13 mouse cellular contexts compared by ENCODE assay signal in the genomic region with DNA sequence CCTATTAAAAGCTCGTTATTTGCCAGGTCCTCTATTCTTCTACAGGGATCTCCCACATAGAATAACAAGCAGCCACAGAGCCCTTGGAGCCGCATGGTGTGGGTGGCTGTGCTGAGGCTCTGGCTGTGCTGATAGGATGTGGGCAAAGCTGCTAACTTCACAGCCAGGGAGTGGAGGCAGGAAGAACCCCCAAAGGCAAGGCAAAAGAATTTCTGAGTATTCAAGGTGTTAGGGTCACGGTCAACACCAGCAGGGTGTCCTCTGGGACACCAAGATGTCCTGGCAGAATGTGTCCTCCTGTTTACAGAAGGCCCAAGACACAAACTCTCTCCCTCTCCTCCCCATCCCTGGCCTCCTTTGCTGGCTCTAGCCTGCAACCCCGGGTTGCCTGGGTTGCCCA. TPM values are rescaled to one million over a fixed set of nuclear protein-coding genes. Genes with fewer than 3 reads are reported as not detected.
DNase-seq lines count a peak whose midpoint lies in the region; ATAC-seq and TF ChIP-seq lines count a peak whose summit lies in the region.
"Had no signal": no experiment of that assay in that cellular context is flagged by ENCODE, and none has a peak within 500 bp of the region (broad histone marks: within the 10 kb centered on the region; RNA-seq: fewer than 3 reads in every experiment).

No protein-coding gene starts in this region.

- no peak overlapping the region for H3K4me3 ChIP-seq in heart, embryonic 12.5 days
- H3K4me3 ChIP-seq in heart, adult 2 months: no peak overlapping the region
- peak overlapping the region; percentile 54 for H3K4me3 ChIP-seq in erythroblast, embryonic 14.5 days (replicated peaks)
- H3K4me3 ChIP-seq: hindbrain, embryonic 15.5 days had no signal

- TF ChIP-seq CTCF in heart, adult 2 months (IDR thresholded peaks at IDR 0.05): no peak

- H3K9me3 ChIP-seq in heart, embryonic 12.5 days (replicated peaks): no peaks in the 10 kb centered on the region
- H3K9me3 ChIP-seq in erythroblast, embryonic 14.5 days (ENCODE audit: control insufficient read depth, low read length): peaks cover 8% of the 10 kb centered on the region
- H3K9me3 ChIP-seq: hindbrain, embryonic 15.5 days had no signal

- intact Hi-C loops in heart, adult 2 months (cut with DNase I): loop anchor here (10.0 kb wide), 1 partner anchor 368 kb away; no protein-coding TSS in a partner anchor

- peak; percentile 56; the same call in 1 of the 2 replicates for ATAC-seq in heart, embryonic 12.5 days (ENCODE audit: insufficient number of reproducible peaks, low FRiP score)
- peak; percentile 38 for ATAC-seq in megakaryocyte progenitor cell, adult 5-6 weeks (replicated peaks; ENCODE audit: poor library complexity)

- DNase-seq in heart, adult 2 months: no peak
- DNase-seq in CD4-positive helper T cell, adult 2 months (ENCODE audit: low read depth, low spot score): peak; percentile 68
- DNase-seq in adrenal gland, postnatal 36 days: no peak
- no peak for DNase-seq in frontal cortex, postnatal 14 days (ENCODE audit: low spot score in 2 of 2)
- DNase-seq in gastrocnemius, postnatal 25 days: no peak
- DNase-seq: B cell, adult 2 months; cerebellum, postnatal 25 days had no signal

- no peaks in the 10 kb centered on the region for H3K27me3 ChIP-seq in heart, embryonic 12.5 days (replicated peaks)
- no peaks in the 10 kb centered on the region for H3K27me3 ChIP-seq in heart, adult 2 months (ENCODE audit: control insufficient read depth, insufficient read depth, low read length)
- H3K27me3 ChIP-seq in erythroblast, embryonic 14.5 days (ENCODE audit: control insufficient read depth): no peaks in the 10 kb centered on the region
- H3K27me3 ChIP-seq: hindbrain, embryonic 15.5 days had no signal

- H3K36me3 ChIP-seq in heart, embryonic 12.5 days: no peaks in the 10 kb centered on the region
- H3K36me3 ChIP-seq in heart, adult 2 months (ENCODE audit: control insufficient read depth, insufficient read depth, low read length): peaks cover 7% of the 10 kb centered on the region
- H3K36me3 ChIP-seq in erythroblast, embryonic 14.5 days (ENCODE audit: control insufficient read depth): peaks cover 38% of the 10 kb centered on the region
- H3K36me3 ChIP-seq: hindbrain, embryonic 15.5 days had no signal

- peaks cover 12% of the 10 kb centered on the region for H3K4me1 ChIP-seq in heart, embryonic 12.5 days (replicated peaks)
- H3K4me1 ChIP-seq in heart, adult 2 months (ENCODE audit: control insufficient read depth, insufficient read depth, low read length): peaks cover 14% of the 10 kb centered on the region
- H3K4me1 ChIP-seq in erythroblast, embryonic 14.5 days (ENCODE audit: control insufficient read depth): peaks cover 96% of the 10 kb centered on the region
- H3K4me1 ChIP-seq: hindbrain, embryonic 15.5 days had no signal

- H3K9ac ChIP-seq in heart, embryonic 12.5 days: no peak overlapping the region
- H3K9ac ChIP-seq in heart, adult 2 months (ENCODE audit: low read depth, low read length): no peak overlapping the region
- H3K9ac ChIP-seq: hindbrain, embryonic 15.5 days had no signal

- H3K79me2 ChIP-seq in heart, adult 2 months (replicated peaks; ENCODE audit: control insufficient read depth, insufficient read depth, low read length): no peaks in the 10 kb centered on the region

- no peak for TF ChIP-seq POLR2A in heart, adult 2 months (IDR thresholded peaks at IDR 0.05; ENCODE audit: insufficient read depth, low read depth, low read length)

- WGBS in heart, embryonic 12.5 days: 53% methylated on average over 4 of the region's 4 CpGs
- WGBS in heart, adult 2 months: 66% methylated on average over 4 of the region's 4 CpGs

- peak overlapping the region; percentile 36 for H3K27ac ChIP-seq in heart, embryonic 12.5 days (ENCODE audit: poor library complexity, severe bottlenecking)
- no peak overlapping the region for H3K27ac ChIP-seq in heart, adult 2 months
- H3K27ac ChIP-seq: hindbrain, embryonic 15.5 days had no signal

- no peak overlapping the region for H3K4me2 ChIP-seq in heart, embryonic 12.5 days
- H3K4me2 ChIP-seq: hindbrain, embryonic 15.5 days had no signal

- TF ChIP-seq EP300 in heart, adult 2 months (IDR thresholded peaks at IDR 0.05; ENCODE audit: insufficient read depth, low read depth, low read length): no peak

RNA-seq across cellular contexts. Expression of gene Il10rb, which starts 36.5 kb away (rescaled TPM):
- 40.1 and 42.6 TPM in 2 replicates for polyA plus RNA-seq in heart, embryonic 12.5 days (2016; fragmentation: Nextera tagmentation; extraction: Ambion mirVana)
- 100 to 1,000 TPM in 1 of 2 experiments, 10 to 100 TPM in 1; 98.2 to 122 TPM for total RNA-seq in heart, adult 2 months (2021)
- 136 and 182 TPM in 2 replicates for polyA plus RNA-seq in heart, adult 2 months (2012; rRNA removed)
- polyA plus RNA-seq in erythroblast, embryonic 14.5 days (2012): 0.73 and 0.96 TPM in 2 replicates
- 42.7 and 46.2 TPM in 2 replicates for total RNA-seq in megakaryocyte progenitor cell, adult 5-6 weeks (2015)
- 36.6 and 39.2 TPM in 2 replicates for total RNA-seq in megakaryocyte progenitor cell, adult 5-6 weeks (2017)
- total RNA-seq in adrenal gland, postnatal 36 days (2021): 100 to 1,000 TPM; 202 to 301 TPM
- total RNA-seq in gastrocnemius, postnatal 25 days (2021): 1 to 10 TPM; 5.0 to 6.3 TPM

RNA-seq across cellular contexts. Expression of gene Ifnar1, which starts 42.6 kb away (rescaled TPM):
- polyA plus RNA-seq in heart, embryonic 12.5 days (2016; fragmentation: Nextera tagmentation; extraction: Ambion mirVana): 40.0 and 40.1 TPM in 2 replicates
- total RNA-seq in heart, adult 2 months (2021): 10 to 100 TPM; 23.6 to 24.0 TPM
- polyA plus RNA-seq in heart, adult 2 months (2012; rRNA removed): 12.5 and 20.2 TPM in 2 replicates
- 0.82 and 1.0 TPM in 2 replicates for polyA plus RNA-seq in erythroblast, embryonic 14.5 days (2012)
- total RNA-seq in megakaryocyte progenitor cell, adult 5-6 weeks (2015): 32.2 and 33.3 TPM in 2 replicates
- 34.7 and 36.3 TPM in 2 replicates for total RNA-seq in megakaryocyte progenitor cell, adult 5-6 weeks (2017)
- 10 to 100 TPM; 67.0 to 83.7 TPM for total RNA-seq in adrenal gland, postnatal 36 days (2021)
- 10 to 100 TPM; 11.3 to 15.4 TPM for total RNA-seq in gastrocnemius, postnatal 25 days (2021)

RNA-seq across cellular contexts. Expression of gene Gm21970, which starts 50.9 kb away (rescaled TPM):
- polyA plus RNA-seq in heart, embryonic 12.5 days (2016; fragmentation: Nextera tagmentation; extraction: Ambion mirVana): not detected in 2 replicates
- not detected for total RNA-seq in heart, adult 2 months (2021)
- not detected in 2 replicates for polyA plus RNA-seq in heart, adult 2 months (2012; rRNA removed)
- not detected in 2 replicates for polyA plus RNA-seq in erythroblast, embryonic 14.5 days (2012)
- total RNA-seq in megakaryocyte progenitor cell, adult 5-6 weeks (2015): not detected in 2 replicates
- total RNA-seq in megakaryocyte progenitor cell, adult 5-6 weeks (2017): not detected in 2 replicates
- not detected for total RNA-seq in adrenal gland, postnatal 36 days (2021)
- not detected for total RNA-seq in gastrocnemius, postnatal 25 days (2021)
- total RNA-seq: layer of hippocampus, postnatal 25 days had no signal
- polyA plus RNA-seq: frontal cortex, adult 2 months; hindbrain, embryonic 15.5 days had no signal

Comparison
In these comparisons a context has a peak if more than half of its experiments do, and no peak if none do; other contexts are left out.
1. RNA of gene Il10rb, which starts 36.5 kb away (total RNA-seq): 202 to 301 TPM in adrenal gland, postnatal 36 days, 98.2 to 122 TPM in heart, adult 2 months and 36.6 to 46.2 TPM in megakaryocyte progenitor cell, adult 5-6 weeks; 5.0 to 6.3 TPM in gastrocnemius, postnatal 25 days; every median in the first group is over 4 times any median in the second.